Mouse (Mus musculus) thymus, postnatal 4 days (tissue): Measurements from ENCODE around the gene Zfp827.
"Not testable (repeated sequence)": the region's sequence is repeated elsewhere in the genome, so short reads cannot be mapped to it uniquely, and the experiment has no call there.

Experiments used
- DNase-seq: peaks from one replicate; pipeline ENCODE4 v3.0.0; 2021

The Zfp827 gene

DNA sequence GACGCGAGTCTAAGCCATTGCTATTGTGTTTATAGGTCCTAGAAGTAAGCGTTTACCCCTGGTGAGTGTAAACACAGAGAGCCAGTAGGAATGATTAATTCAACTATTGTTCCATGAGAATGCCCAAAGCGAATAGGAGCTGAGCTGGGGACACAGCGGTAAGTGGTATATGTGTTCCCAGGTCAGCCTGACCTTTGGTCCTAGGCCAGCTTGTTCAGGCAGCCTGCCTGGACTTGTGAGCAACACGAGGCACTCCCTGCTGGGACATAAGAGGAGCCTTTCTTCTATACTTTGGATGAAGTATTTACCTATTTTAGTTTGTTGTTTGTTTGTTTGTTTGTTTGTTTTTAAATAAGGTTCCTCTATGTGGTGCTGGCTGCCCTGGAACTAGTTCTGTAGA lies 86.3 kb downstream of the Zfp827 start:
- no peak for DNase-seq

GRCm38 (mm10) chr8:79116436-79116835 lies 88.2 kb downstream of the Zfp827 start:
- no peak for DNase-seq

- no peak for DNase-seq
Observed at GRCm38 (mm10) chr8:79117711-79118110, 89.5 kb downstream of the Zfp827 start.

GRCm38 (mm10) chr8:79121614-79122013 lies 93.4 kb downstream of the Zfp827 start:
- DNase-seq, result no peak

DNA sequence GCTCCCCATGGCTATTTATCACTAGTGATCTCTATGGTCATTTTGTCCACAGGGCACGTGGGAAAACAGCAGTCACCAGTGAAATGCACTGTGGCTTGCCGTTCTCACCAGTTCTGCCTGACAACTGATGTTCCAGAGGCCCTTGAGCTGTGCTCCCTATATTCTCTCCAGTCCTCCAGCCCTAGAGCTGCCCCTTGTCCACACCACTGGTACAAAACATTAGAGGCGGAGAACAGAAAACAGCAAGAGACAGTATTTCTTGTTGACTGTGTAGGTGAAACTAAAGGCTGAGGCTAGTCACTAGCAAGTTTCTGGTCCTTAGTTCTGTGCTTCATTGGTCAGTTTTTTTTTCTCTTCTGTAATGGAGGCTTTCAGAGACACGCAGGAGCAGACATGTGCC lies 96.0 kb downstream of the Zfp827 start:
- DNase-seq, result no peak

DNA sequence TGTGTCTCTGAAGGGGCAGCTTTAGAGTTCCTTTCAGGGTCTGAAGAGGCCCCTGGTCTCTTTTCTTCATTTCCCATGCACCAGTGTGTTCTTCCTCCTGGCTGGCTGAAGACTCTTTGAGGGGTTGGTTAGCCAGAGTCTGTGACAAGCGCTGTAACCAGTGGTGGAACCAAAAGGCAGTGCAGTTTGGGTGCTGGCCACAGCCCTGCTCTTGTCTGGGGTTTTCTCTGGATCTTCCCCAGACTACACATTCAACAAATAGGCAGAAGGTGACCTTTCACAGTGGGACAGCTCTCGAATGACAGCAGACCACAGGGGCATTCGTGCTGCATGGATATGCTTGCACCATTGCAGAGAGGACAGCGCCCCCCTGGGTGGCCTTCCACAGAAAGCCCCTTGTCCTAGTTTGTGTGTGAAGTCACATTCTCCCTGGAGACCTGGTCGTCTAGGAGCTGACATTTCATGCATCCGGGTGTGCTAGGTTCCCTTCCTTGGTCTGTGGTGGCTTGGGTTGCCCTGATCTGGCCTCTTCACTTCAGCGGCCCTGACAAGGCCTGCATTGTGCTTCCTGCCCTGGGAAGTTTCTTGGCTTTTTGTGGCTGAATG lies 99.1 kb downstream of the Zfp827 start:
- DNase-seq, result no peak

- DNase-seq, result not testable (repeated sequence)
Observed at GRCm38 (mm10) chr8:79128534-79128933, 100.3 kb downstream of the Zfp827 start.

GRCm38 (mm10) chr8:79139614-79140013 lies 111.4 kb downstream of the Zfp827 start:
- no peak for DNase-seq

GRCm38 (mm10) chr8:79140981-79141380 lies 112.7 kb downstream of the Zfp827 start:
- no peak for DNase-seq

DNA sequence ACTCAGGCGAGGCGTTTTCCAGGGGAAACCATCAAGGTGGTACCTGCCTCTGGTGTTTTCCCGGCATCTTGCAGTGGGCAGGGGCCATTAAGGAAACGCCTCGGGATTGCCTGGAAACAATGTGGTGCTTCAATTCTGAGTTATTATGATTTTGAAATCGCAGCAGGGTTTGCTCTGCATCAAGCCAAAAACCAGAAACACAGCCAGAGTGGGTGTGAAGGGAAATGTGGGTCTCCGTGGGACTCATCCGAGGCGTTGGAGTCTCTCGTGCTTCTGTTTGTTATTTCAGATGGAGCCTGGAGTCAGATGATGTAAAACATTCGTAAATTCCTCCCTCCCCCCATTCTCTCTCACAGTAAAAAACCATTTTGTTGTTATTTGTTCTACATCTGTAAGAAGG lies 113.4 kb downstream of the Zfp827 start:
- DNase-seq, result no peak

GRCm38 (mm10) chr8:79143729-79144128 lies 115.5 kb downstream of the Zfp827 start:
- DNase-seq, result no peak

- no peak for DNase-seq
Observed at GRCm38 (mm10) chr8:79145210-79145609, 117.0 kb downstream of the Zfp827 start.

DNA sequence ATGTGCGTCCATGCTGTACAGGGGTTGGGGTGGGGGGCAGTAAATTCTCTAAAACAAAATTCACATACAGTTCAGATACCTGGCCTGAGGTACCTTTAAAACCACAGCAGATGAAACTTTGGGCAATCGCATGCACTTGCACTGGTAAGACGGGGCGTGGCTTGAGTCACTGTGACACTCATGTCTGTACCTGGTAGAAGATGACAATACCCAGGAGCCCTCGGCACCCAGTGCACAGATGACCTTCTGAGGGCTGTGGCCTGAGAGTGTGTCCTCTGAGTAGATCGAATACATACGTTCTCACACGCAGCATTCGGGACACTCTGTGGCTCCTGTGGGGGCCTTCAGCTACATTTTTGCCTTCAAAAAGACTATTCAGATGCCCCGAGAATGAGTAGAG lies 117.4 kb downstream of the Zfp827 start:
- DNase-seq, result no peak

DNA sequence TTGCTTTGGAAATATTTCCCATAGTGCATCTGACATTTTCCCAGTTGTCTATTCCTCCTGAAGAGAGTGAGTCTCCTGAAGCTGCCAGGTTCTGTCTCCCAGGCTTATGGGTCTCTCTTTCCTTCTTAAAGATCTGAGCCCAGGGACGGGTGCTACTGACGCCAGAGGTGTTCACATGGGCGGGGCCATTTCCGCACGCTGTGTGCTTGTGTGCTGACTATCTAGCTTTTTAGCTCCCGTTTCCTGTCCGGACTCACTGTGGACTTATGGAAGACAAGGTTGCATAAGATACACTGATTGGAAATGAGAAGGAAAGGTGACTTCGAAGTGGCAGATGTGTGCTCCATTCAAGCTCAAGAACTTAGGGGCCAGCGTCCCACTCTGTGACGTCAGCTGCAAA lies 120.6 kb downstream of the Zfp827 start:
- DNase-seq, result no peak

GRCm38 (mm10) chr8:79149880-79150279 lies 121.6 kb downstream of the Zfp827 start:
- no peak for DNase-seq

GRCm38 (mm10) chr8:79150544-79151192 lies 122.4 kb downstream of the Zfp827 start:
- DNase-seq, result no peak

GRCm38 (mm10) chr8:79151644-79152043 lies 123.4 kb downstream of the Zfp827 start:
- DNase-seq, result no peak

DNA sequence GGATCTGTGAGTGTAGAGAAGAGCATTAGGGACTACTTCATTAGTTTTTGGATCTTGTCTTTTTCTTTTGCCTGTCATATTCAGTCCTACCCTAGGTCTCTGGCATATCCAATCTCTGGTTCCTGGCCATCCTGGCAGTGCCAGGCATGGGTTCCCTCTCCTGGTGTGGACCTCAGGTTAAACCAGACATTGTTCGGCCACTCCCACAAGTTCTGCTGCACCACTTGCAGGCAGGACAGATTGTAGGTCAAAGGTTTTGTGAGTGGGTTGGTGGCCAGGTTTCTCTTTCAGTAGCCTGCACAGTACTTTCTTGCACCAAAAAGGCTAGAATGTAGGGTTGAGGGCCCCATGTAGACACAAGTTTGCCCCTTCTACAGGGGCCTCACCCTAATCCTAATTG lies 125.0 kb downstream of the Zfp827 start:
- DNase-seq, result no peak

GRCm38 (mm10) chr8:79153637-79154036 lies 125.4 kb downstream of the Zfp827 start:
- DNase-seq, result no peak

- DNase-seq, result no peak
Observed at GRCm38 (mm10) chr8:79155556-79156161, 127.4 kb downstream of the Zfp827 start.

GRCm38 (mm10) chr8:79157366-79157765 lies 129.1 kb downstream of the Zfp827 start:
- no peak for DNase-seq

DNA sequence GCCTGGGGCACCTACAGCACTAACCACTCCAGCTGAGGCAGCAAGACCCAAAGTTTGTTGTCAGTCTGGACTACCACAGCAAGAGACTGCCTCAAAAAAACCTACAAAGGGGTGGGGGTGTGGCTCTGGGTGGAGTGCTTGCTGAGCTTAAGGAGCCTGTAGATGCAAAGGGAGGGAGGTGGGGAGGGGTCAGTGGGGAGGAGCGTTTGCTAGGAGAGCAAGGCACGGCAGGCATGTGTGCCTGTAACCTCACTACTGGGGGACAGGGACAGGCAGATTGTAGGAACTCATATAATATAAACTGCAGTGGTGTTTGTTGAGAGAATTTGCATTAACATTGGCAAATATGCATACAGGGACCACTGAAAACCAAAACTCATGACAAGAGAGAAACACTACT lies 130.1 kb downstream of the Zfp827 start:
- DNase-seq, result no peak

DNA sequence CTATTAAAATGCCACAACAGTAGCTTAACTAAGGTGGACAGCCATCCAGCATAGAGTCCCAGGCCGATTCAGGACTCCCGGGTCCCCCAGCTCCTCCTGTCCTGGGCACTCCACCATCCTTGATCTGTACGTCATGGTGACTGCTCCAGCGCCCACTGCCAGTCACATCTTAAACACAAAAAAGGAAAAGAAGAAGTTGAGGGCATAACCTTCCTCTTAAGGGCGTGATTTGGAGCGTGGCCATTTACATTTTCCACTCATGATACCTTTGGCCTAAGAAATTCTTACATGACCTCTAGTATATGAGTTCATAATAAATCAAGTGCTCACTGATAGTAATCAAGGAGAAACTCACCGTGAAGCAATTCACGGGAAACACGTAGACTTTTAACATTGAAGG lies 131.2 kb downstream of the Zfp827 start:
- DNase-seq, result no peak

DNA sequence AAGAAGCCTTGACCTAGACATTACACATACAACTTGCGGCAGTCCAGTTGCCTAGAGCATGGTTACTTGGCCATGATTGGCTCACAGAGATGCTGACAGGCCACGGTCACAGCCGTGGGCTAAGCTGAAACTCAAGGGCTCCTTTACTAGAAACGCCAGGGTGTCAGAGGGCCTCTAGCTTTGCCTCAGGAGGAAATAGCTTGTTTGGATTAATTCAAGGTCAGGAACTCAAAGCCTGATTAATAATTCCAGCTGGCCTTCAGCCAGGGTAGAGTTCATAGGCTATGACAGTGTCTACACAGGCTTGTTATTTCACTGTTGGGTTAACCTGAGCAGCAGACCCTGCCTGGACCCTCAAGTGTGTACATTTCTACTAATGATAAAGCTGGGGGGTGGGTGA lies 132.1 kb downstream of the Zfp827 start:
- no peak for DNase-seq
